Mouse (Mus musculus): ENCODE data around the gene Kras. TPM values are rescaled to one million over a fixed set of nuclear protein-coding genes. Genes with fewer than 3 reads are reported as not detected.

Kras gene
- polyA plus RNA-seq (2015; fragmentation: Nextera tagmentation; extraction: Ambion mirVana): 67.6 and 68.6 TPM in 2 replicates

- Histone ChIP-seq H3K27ac (peak within 1 kb of the TSS; percentile 86), H3K4me1 (replicated peaks) (peaks cover 2% of the 10 kb centered on the region; the same call in 1 of the 2 replicates), H3K36me3 (no peaks in the 10 kb centered on the region), H3K4me3 (replicated peaks) (peak within 1 kb of the TSS; percentile 89), H3K9me3 (no peaks in the 10 kb centered on the region), H3K9ac (peak within 1 kb of the TSS; percentile 90), H3K4me2 (replicated peaks) (peak within 1 kb of the TSS; percentile 76), H3K27me3 (replicated peaks) (no peaks in the 10 kb centered on the region)
- ATAC-seq: peak; percentile 97
- under 1% methylated on average over 79 of the region's 83 CpGs for WGBS
These were observed at the start of gene Kras for GRCm38 (mm10) chr6:145250185-145250791. TSS of gene Kras (minus strand) at chr6:145250239.

GRCm38 (mm10) chr6:145297626-145298025 lies 47.6 kb upstream of the Kras start:
- H3K27ac ChIP-seq: no peak overlapping the region
- no peaks in the 10 kb centered on the region for H3K27me3 ChIP-seq (replicated peaks)
- H3K4me3 ChIP-seq (replicated peaks): no peak overlapping the region
- no peak overlapping the region for H3K9ac ChIP-seq
- H3K4me1 ChIP-seq (replicated peaks): no peaks in the 10 kb centered on the region
- no peak for ATAC-seq
- WGBS: 64% methylated on average over 7 of the region's 7 CpGs
- no peaks in the 10 kb centered on the region for H3K36me3 ChIP-seq
- no peak overlapping the region for H3K4me2 ChIP-seq (replicated peaks)
- no peaks in the 10 kb centered on the region for H3K9me3 ChIP-seq

GRCm38 (mm10) chr6:145296979-145297378 lies 46.9 kb upstream of the Kras start:
- no peak overlapping the region for H3K9ac ChIP-seq
- H3K4me1 ChIP-seq (replicated peaks): no peaks in the 10 kb centered on the region
- no peaks in the 10 kb centered on the region for H3K36me3 ChIP-seq
- no peak overlapping the region for H3K4me2 ChIP-seq (replicated peaks)
- ATAC-seq: no peak
- 84% methylated on average over 7 of the region's 7 CpGs for WGBS
- H3K9me3 ChIP-seq: no peaks in the 10 kb centered on the region
- H3K4me3 ChIP-seq (replicated peaks): no peak overlapping the region
- no peaks in the 10 kb centered on the region for H3K27me3 ChIP-seq (replicated peaks)
- H3K27ac ChIP-seq: no peak overlapping the region

- Histone ChIP-seq H3K9me3 (no peaks in the 10 kb centered on the region), H3K27me3 (replicated peaks) (no peaks in the 10 kb centered on the region), H3K36me3 (no peaks in the 10 kb centered on the region), H3K9ac (no peak overlapping the region), H3K4me3 (replicated peaks) (no peak overlapping the region), H3K27ac (no peak overlapping the region), H3K4me1 (replicated peaks) (0 out of 2 replicates have a peak, but pooled peaks cover 2% of the 10 kb centered on the region), H3K4me2 (replicated peaks) (no peak overlapping the region)
- 80% methylated on average over 11 of the region's 11 CpGs for WGBS
- ATAC-seq: no peak; the same call in 1 of the 2 replicates
These were observed 45.1 kb upstream of the Kras start for GRCm38 (mm10) chr6:145295171-145295570.

- Histone ChIP-seq H3K9me3 (no peaks in the 10 kb centered on the region), H3K27me3 (replicated peaks) (no peaks in the 10 kb centered on the region), H3K27ac (no peak overlapping the region), H3K36me3 (no peaks in the 10 kb centered on the region), H3K4me3 (replicated peaks) (no peak overlapping the region), H3K4me1 (replicated peaks) (0 out of 2 replicates have a peak, but pooled peaks cover 2% of the 10 kb centered on the region), H3K9ac (no peak overlapping the region), H3K4me2 (replicated peaks) (no peak overlapping the region)
- ATAC-seq: no peak
- WGBS: 83% methylated on average over 6 of the region's 6 CpGs
These were observed 43.1 kb upstream of the Kras start for GRCm38 (mm10) chr6:145293156-145293555.

- Histone ChIP-seq H3K9me3 (no peaks in the 10 kb centered on the region), H3K27ac (no peak overlapping the region), H3K4me2 (replicated peaks) (no peak overlapping the region), H3K9ac (no peak overlapping the region), H3K4me3 (replicated peaks) (no peak overlapping the region), H3K27me3 (replicated peaks) (no peaks in the 10 kb centered on the region), H3K4me1 (replicated peaks) (0 out of 2 replicates have a peak, but pooled peaks cover 2% of the 10 kb centered on the region), H3K36me3 (no peaks in the 10 kb centered on the region)
- WGBS: 64% methylated on average over 13 of the region's 13 CpGs
- ATAC-seq: no peak
These were observed 41.6 kb upstream of the Kras start for GRCm38 (mm10) chr6:145291383-145292289.

- Histone ChIP-seq H3K4me2 (replicated peaks) (no peak overlapping the region), H3K9me3 (no peaks in the 10 kb centered on the region), H3K4me3 (replicated peaks) (no peak overlapping the region), H3K27me3 (replicated peaks) (no peaks in the 10 kb centered on the region), H3K36me3 (no peaks in the 10 kb centered on the region), H3K9ac (no peak overlapping the region), H3K27ac (no peak overlapping the region), H3K4me1 (replicated peaks) (no peaks in the 10 kb centered on the region)
- 87% methylated on average over 4 of the region's 4 CpGs for WGBS
- no peak for ATAC-seq
These were observed 35.6 kb upstream of the Kras start for GRCm38 (mm10) chr6:145285656-145286055.

- no peaks in the 10 kb centered on the region for H3K36me3 ChIP-seq
- H3K27ac ChIP-seq: no peak overlapping the region
- no peak overlapping the region for H3K4me2 ChIP-seq (replicated peaks)
- no peak overlapping the region for H3K9ac ChIP-seq
- WGBS: 91% methylated on average over 8 of the region's 8 CpGs
- no peak for ATAC-seq
- H3K4me1 ChIP-seq (replicated peaks): no peaks in the 10 kb centered on the region
- H3K27me3 ChIP-seq (replicated peaks): no peaks in the 10 kb centered on the region
- no peaks in the 10 kb centered on the region for H3K9me3 ChIP-seq
- no peak overlapping the region for H3K4me3 ChIP-seq (replicated peaks)
These were observed 34.2 kb upstream of the Kras start for GRCm38 (mm10) chr6:145284286-145284685.

- WGBS: 70% methylated on average over 9 of the region's 9 CpGs
- no peak overlapping the region for H3K27ac ChIP-seq
- H3K4me1 ChIP-seq (replicated peaks): peaks cover 8% of the 10 kb centered on the region; the same call in 1 of the 2 replicates
- H3K4me2 ChIP-seq (replicated peaks): no peak overlapping the region
- no peak overlapping the region for H3K4me3 ChIP-seq (replicated peaks)
- no peaks in the 10 kb centered on the region for H3K9me3 ChIP-seq
- no peak for ATAC-seq
- no peaks in the 10 kb centered on the region for H3K36me3 ChIP-seq
- no peak overlapping the region for H3K9ac ChIP-seq
- no peaks in the 10 kb centered on the region for H3K27me3 ChIP-seq (replicated peaks)
These were observed 27.2 kb upstream of the Kras start for GRCm38 (mm10) chr6:145277138-145277763.

GRCm38 (mm10) chr6:145276265-145276780 lies 26.3 kb upstream of the Kras start:
- no peak overlapping the region; the same call in 1 of the 2 replicates for H3K9ac ChIP-seq
- WGBS: 5% methylated on average over 17 of the region's 17 CpGs
- peak overlapping the region; percentile 59 for H3K4me2 ChIP-seq (replicated peaks)
- H3K4me1 ChIP-seq (replicated peaks): peaks cover 8% of the 10 kb centered on the region; the same call in 1 of the 2 replicates
- no peaks in the 10 kb centered on the region for H3K27me3 ChIP-seq (replicated peaks)
- peak overlapping the region; percentile 12 for H3K4me3 ChIP-seq (replicated peaks)
- ATAC-seq: peak; percentile 81
- no peaks in the 10 kb centered on the region for H3K36me3 ChIP-seq
- H3K9me3 ChIP-seq: no peaks in the 10 kb centered on the region
- no peak overlapping the region for H3K27ac ChIP-seq

GRCm38 (mm10) chr6:145275586-145276219 lies 25.7 kb upstream of the Kras start:
- H3K4me3 ChIP-seq (replicated peaks): peak overlapping the region; percentile 12; the same call in 1 of the 2 replicates
- H3K27me3 ChIP-seq (replicated peaks): no peaks in the 10 kb centered on the region
- no peaks in the 10 kb centered on the region for H3K9me3 ChIP-seq
- H3K9ac ChIP-seq: no peak overlapping the region; the same call in 1 of the 2 replicates
- no peak overlapping the region for H3K27ac ChIP-seq
- no peaks in the 10 kb centered on the region for H3K36me3 ChIP-seq
- H3K4me2 ChIP-seq (replicated peaks): peak overlapping the region; percentile 59
- ATAC-seq: no peak
- peaks cover 8% of the 10 kb centered on the region; the same call in 1 of the 2 replicates for H3K4me1 ChIP-seq (replicated peaks)
- 51% methylated on average over 6 of the region's 6 CpGs for WGBS
